Mouse (Mus musculus) cerebellum, adult 2 months (tissue): ENCODE data around the gene Maml3. TPM values are rescaled to one million over a fixed set of nuclear protein-coding genes. Genes with fewer than 3 reads are reported as not detected.
A peak's percentile ranks its signal among the peaks of the same experiment; 100 is the strongest.

Experiments
- DNase-seq, 2 experiments: peaks; one replicate each; pipeline ENCODE4 v3.0.0; 2021
- H3K27ac ChIP-seq: fragments of 200-500 bp; 2 replicates; pipeline ENCODE4 v1.5.1; 2012; ENCODE audit warnings: low read length, control low read depth, inconsistent platforms; ENCODE audit not compliant: insufficient read depth
- H3K27me3 ChIP-seq: fragments of 200-500 bp; 2 replicates; pipeline ENCODE4 v1.6.1; 2012; ENCODE audit warnings: inconsistent platforms, mild to moderate bottlenecking, low read length, moderate library complexity; ENCODE audit not compliant: control insufficient read depth, insufficient read depth
- H3K4me1 ChIP-seq: fragments of 200-500 bp; 2 replicates; pipeline ENCODE4 v1.6.1; 2011; ENCODE audit warnings: low read length; ENCODE audit not compliant: control insufficient read depth, insufficient read depth
- H3K4me3 ChIP-seq: fragments of 200-500 bp; replicated peaks from 2 replicates; pipeline ENCODE3; 2011; ENCODE audit warnings: mild to moderate bottlenecking, low read depth, low read length, control low read depth; ENCODE audit not compliant: insufficient read depth
- CTCF ChIP-seq: fragments of 200-500 bp; IDR thresholded peaks from 2 replicates; pipeline ENCODE4 v1.5.1; 2011; ENCODE audit warnings: low read depth, mild to moderate bottlenecking, control low read depth, low read length, moderate library complexity, borderline replicate concordance; ENCODE audit not compliant: insufficient read depth
- POLR2A ChIP-seq: fragments of 200-500 bp; IDR thresholded peaks from 2 replicates; pipeline ENCODE4 v1.6.1; 2011; ENCODE audit warnings: low read length, control low read depth, borderline replicate concordance; ENCODE audit not compliant: insufficient read depth
- WGBS: fragments of 180-500 bp; shearing (Covaris S2); methylation state at CpG from one replicate; pipeline ENCODE4 v1.1.7; 2018; 5-methylcytosine and 5-hydroxymethylcytosine counted together
- polyA plus RNA-seq: library from polyadenylated mRNA; depleted of rRNA; stranded (reverse); fragments of >200 nt; gene quantifications from 2 replicates; pipeline ENCODE4 v1.2.3, GENCODE M21; 2012

Maml3 gene
- polyA plus RNA-seq, 1 experiment, result 6.5 TPM

DNA sequence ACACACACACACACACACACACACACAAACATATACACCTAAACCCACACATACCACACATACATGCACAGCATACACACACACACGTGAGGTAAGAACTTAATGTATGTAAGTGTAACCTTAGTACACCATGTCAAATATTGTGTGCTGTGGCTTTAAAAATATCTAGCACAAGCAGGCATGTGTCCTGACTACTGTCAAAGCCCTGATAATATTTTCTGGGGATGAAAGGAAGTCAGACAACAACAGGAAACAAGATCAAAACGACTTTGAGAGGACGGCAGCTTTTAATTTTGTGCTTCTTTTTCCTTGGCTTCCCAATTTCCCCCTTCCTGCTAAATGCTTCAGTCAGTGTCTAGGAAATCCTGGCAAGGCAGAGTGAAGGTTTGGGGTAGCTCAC lies 392.5 kb downstream of the Maml3 start:
- TF ChIP-seq POLR2A (no peak), CTCF (no peak)
- no peaks in the 10 kb centered on the region for H3K27me3 ChIP-seq
- peaks cover 35% of the 10 kb centered on the region for H3K4me1 ChIP-seq
- no peak for DNase-seq
- H3K27ac ChIP-seq, result no peak overlapping the region
- no peak overlapping the region for H3K4me3 ChIP-seq
- WGBS, result 44% methylated on average over 3 of the region's 3 CpGs

DNA sequence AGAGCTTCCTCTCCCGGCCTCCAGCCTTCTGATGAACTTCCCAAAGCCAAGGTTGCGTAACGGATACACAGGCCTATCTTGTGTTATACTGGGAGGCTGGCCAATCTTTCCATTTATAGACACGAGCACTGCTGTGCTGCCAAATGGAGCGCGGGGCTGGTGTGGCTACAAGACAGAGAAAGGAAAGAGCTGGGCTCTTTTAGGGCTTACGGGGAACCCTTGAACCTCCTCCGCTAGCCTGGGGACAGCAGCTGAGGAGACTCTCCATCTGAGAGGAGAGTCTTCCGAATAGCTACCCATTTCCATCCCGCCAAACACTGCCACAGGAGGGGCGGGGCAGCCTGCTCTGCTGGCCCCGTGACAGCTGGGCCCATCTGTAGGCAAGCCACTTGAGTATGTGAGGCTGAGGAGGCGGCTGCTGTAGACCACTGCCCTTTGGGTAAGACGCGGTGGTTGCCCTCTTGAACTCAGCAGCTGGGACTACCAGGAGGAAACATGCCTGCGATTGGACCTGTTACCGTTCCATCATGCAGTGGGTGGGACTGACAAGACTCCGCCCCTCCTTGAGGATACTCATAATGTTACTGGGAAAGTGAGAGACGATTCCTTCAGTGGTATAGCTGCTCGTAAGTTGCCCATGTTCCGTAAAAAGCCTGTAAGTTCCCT lies 396.0 kb downstream of the Maml3 start:
- WGBS, result 13% methylated on average over 21 of the region's 21 CpGs

DNA sequence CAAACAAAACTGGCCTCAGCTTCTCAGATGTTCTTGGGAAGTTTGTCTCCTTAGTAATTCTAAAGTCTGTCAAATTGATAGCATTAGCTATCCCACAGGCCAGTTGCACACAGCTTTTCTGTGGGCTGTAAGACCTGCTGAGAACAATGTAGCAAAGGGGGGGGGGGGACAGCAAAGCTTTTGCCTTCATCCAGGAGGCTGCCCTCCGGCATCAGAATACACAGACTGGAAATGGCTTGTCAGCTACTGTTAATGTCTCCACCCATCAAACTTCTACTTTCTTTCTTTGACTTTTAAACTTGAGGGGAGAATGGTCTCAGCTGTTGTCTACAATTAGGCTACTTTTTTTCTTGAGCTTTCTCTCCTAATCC lies 396.5 kb downstream of the Maml3 start:
- no peaks in the 10 kb centered on the region for H3K27me3 ChIP-seq
- no peak for DNase-seq
- H3K27ac ChIP-seq, result peak overlapping the region; percentile 87; the same call in 1 of the 2 replicates
- 21% methylated on average over 1 of the region's 1 CpGs for WGBS
- H3K4me3 ChIP-seq, result no peak overlapping the region
- H3K4me1 ChIP-seq, result peaks cover 35% of the 10 kb centered on the region
- TF ChIP-seq CTCF (no peak), POLR2A (no peak)

More for the DNA sequence above, 396.0 kb downstream of the Maml3 start:
- peak overlapping the region; percentile 45 for H3K4me3 ChIP-seq
- H3K27me3 ChIP-seq, result no peaks in the 10 kb centered on the region
- H3K27ac ChIP-seq, result peak overlapping the region; percentile 87
- DNase-seq, result peak; percentile 86 to 97
- no peak for TF ChIP-seq CTCF
- TF ChIP-seq POLR2A, result no peak
- peaks cover 35% of the 10 kb centered on the region for H3K4me1 ChIP-seq

DNA sequence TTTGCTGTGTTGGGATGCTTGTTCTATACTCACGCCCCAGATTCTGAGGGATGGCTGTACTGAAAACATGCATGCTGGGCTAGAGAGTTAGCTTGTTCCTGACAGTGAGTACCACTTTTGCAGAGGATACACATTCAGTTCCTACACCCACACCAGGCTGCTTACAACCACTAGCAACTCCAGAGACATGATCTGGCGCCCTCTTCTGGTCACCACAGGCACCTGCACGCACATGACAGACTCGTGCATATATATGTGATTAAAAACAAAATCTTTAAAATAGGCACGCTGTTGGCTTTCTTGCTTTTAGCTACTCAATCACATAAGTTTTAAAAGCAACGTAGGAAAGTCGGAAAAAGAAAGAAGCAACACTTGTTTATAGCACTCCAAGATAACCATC lies 399.7 kb downstream of the Maml3 start:
- TF ChIP-seq CTCF (peak; percentile 53), POLR2A (no peak)
- no peak for DNase-seq
- no peaks in the 10 kb centered on the region for H3K27me3 ChIP-seq
- H3K27ac ChIP-seq, result no peak overlapping the region
- H3K4me3 ChIP-seq, result no peak overlapping the region
- 89% methylated on average over 7 of the region's 7 CpGs for WGBS
- peaks cover 32% of the 10 kb centered on the region for H3K4me1 ChIP-seq

DNA sequence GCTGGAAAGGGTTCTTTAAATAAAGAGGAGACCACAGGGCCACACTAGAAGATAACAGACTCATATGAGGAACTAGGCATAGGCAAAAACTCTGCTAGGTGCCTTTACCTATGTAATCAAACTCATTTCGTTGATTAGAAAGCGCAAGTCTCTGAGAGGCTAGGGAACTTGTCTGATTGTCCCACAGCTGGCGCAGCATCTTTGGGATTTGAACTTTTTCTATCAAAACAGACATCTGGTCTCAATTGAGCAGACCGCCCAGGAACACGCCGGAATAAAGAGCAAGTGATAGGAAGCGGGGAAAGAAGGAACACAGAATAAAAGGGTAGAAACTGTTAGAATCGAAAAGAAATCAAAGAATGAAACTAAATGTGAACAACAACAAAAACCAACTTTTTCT lies 401.4 kb downstream of the Maml3 start:
- TF ChIP-seq POLR2A, result no peak
- no peak for TF ChIP-seq CTCF
- DNase-seq, result no peak
- WGBS, result 94% methylated on average over 8 of the region's 8 CpGs
- no peak overlapping the region for H3K27ac ChIP-seq
- no peaks in the 10 kb centered on the region for H3K27me3 ChIP-seq
- H3K4me3 ChIP-seq, result no peak overlapping the region
- H3K4me1 ChIP-seq, result peaks cover 25% of the 10 kb centered on the region

DNA sequence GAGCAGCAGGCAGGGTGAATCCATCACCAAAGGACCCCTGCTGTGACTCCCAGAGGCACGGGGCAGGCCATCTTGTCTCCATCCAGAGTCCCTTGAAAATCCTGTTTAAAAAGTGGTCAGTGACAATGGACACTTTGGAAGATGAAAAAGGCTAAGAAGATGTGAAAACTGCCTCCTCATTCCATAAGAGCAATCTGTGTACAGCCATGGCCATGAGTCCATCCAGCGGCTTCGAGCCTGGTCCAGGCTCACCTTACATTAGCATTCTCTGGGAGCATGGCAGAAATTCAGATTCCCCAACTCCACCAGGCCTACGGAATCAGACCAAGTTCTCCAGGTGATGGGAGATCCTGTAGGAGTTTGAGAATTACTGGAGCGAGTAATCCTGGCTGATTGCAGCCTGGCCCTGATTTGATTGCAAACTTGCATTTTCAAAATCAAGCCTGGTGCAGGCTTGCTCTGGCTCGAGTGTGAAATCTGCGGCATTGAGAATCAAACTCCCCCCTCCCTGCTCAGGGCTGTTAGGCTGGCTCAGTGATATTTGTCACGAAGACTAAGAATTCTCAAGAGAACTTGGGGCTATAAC lies 402.1 kb downstream of the Maml3 start:
- no peaks in the 10 kb centered on the region for H3K27me3 ChIP-seq
- H3K27ac ChIP-seq, result no peak overlapping the region
- H3K4me3 ChIP-seq, result no peak overlapping the region
- H3K4me1 ChIP-seq, result peaks cover 21% of the 10 kb centered on the region
- WGBS, result 46% methylated on average over 8 of the region's 8 CpGs
- DNase-seq, result peak; percentile 44 to 70
- TF ChIP-seq POLR2A (no peak), CTCF (no peak)

DNA sequence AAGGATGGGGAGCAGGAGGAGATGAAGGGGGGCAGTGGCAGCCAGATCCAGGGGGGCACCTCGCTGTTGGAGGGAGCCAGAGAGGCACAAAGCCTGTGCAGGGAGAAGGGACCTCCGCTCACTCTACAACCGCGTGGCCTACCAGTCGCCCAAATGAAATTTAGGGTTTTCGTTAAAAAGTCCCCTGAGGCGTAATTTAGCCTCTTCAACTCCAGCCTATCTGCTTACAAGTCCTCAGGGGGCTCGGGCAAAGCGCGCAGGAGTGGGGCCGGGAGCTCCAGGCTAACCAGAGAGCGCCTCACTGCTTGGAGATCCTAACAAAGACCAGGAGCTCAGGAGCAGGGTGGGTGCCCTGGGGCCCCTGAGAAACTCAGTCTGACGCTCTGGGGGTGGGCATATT lies 402.9 kb downstream of the Maml3 start:
- peak in 1 of 2 experiments; percentile 57 for DNase-seq
- Histone ChIP-seq H3K4me1 (peaks cover 20% of the 10 kb centered on the region), H3K27me3 (no peaks in the 10 kb centered on the region), H3K27ac (no peak overlapping the region), H3K4me3 (no peak overlapping the region)
- WGBS, result 36% methylated on average over 13 of the region's 13 CpGs
- no peak for TF ChIP-seq POLR2A
- TF ChIP-seq CTCF, result no peak

DNA sequence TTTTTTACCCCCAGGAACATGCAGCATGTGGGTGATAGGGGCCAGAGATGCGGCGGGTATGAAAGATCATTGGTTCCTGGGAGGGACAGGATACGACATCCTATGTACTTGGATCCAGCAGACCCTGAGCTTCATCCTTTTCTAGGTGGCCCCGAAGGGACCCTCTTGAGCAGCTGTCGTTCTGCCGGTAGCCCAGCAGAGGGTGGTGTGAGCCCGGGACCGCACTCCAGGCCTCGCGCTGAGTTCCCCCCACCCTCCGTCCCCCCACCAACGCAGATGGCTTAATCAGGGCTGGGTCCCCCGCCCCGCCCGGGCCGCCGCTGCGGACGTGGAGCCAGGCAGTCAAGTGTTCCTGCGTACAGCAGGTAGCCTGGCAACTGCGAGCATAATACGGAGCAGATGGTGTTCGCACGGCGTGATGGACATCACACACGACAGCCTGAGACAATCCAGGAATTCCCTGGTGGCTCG lies 403.6 kb downstream of the Maml3 start:
- under 1% methylated on average over 27 of the region's 27 CpGs for WGBS
- no peaks in the 10 kb centered on the region for H3K27me3 ChIP-seq
- DNase-seq, result peak; percentile 94 to 99
- TF ChIP-seq POLR2A (no peak), CTCF (peak; percentile 86)
- peaks cover 20% of the 10 kb centered on the region for H3K4me1 ChIP-seq
- peak overlapping the region; percentile 70; the same call in 1 of the 2 replicates for H3K27ac ChIP-seq
- peak overlapping the region; percentile 58 for H3K4me3 ChIP-seq
